Mouse (Mus musculus) heart, postnatal 10 days (tissue): ENCODE results near the gene Eefsec. TPM values are rescaled to one million over a fixed set of nuclear protein-coding genes. Genes with fewer than 3 reads are reported as not detected.

Experiments
- DNase-seq, 2 experiments: peaks; one replicate each; pipeline ENCODE4 v3.0.0; 2021
- intact Hi-C: fragments of 180-260 bp; cut with DNase I; formaldehyde crosslinking; loops from one replicate; pipeline ENCODE4 v1.15.1; 2025
- total RNA-seq, 2 experiments: library from RNA; stranded (reverse); gene quantifications; 2 replicates each; pipeline ENCODE4 v1.2.3; 2021

Eefsec gene
- total RNA-seq, 2 experiments from 2014 or later, result 9.8 to 11.2 TPM

GRCm38 (mm10) chr6:88435609-88436008 lies 10.7 kb downstream of the Eefsec start:
- no peak for DNase-seq
- intact Hi-C loops, result no loop called here

- peak; percentile 67 to 71 for DNase-seq
- intact Hi-C loops, result loop anchor here (2.0 to 5.0 kb wide), 4 partner anchors 64 to 318 kb away; no protein-coding TSS in a partner anchor
Observed at GRCm38 (mm10) chr6:88431202-88431601, 15.1 kb downstream of the Eefsec start.

GRCm38 (mm10) chr6:88416130-88416758 lies 30.1 kb downstream of the Eefsec start:
- intact Hi-C loops, result no loop called here
- DNase-seq, result no peak

- DNase-seq, result no peak
- intact Hi-C loops, result no loop called here
Observed at GRCm38 (mm10) chr6:88412604-88413003, 33.7 kb downstream of the Eefsec start.

- intact Hi-C loops, result no loop called here
- DNase-seq, result no peak
Observed at GRCm38 (mm10) chr6:88409492-88409891, 36.8 kb downstream of the Eefsec start.

GRCm38 (mm10) chr6:88400451-88400850 lies 45.9 kb downstream of the Eefsec start:
- intact Hi-C loops, result no loop called here
- DNase-seq, result no peak

GRCm38 (mm10) chr6:88397985-88398384 lies 48.4 kb downstream of the Eefsec start:
- no peak for DNase-seq

GRCm38 (mm10) chr6:88388946-88389345 lies 57.4 kb downstream of the Eefsec start:
- DNase-seq, result peak; percentile 75 to 79

More at GRCm38 (mm10) chr6:88397985-88398384, 48.4 kb downstream of the Eefsec start:
- intact Hi-C loops, result no loop called here

GRCm38 (mm10) chr6:88387836-88388724 lies 58.3 kb downstream of the Eefsec start:
- DNase-seq, result peak; percentile 31 to 34
- intact Hi-C loops, result no loop called here

More at GRCm38 (mm10) chr6:88388946-88389345, 57.4 kb downstream of the Eefsec start:
- intact Hi-C loops, result no loop called here

- intact Hi-C loops, result no loop called here
- DNase-seq, result no peak
Observed at GRCm38 (mm10) chr6:88384420-88385053, 61.8 kb downstream of the Eefsec start.

GRCm38 (mm10) chr6:88383734-88384133 lies 62.6 kb downstream of the Eefsec start:
- intact Hi-C loops, result no loop called here
- no peak for DNase-seq

GRCm38 (mm10) chr6:88379756-88380155 lies 66.6 kb downstream of the Eefsec start:
- DNase-seq, result no peak
- intact Hi-C loops, result no loop called here

GRCm38 (mm10) chr6:88378829-88379228 lies 67.5 kb downstream of the Eefsec start:
- DNase-seq, result no peak
- intact Hi-C loops, result no loop called here

GRCm38 (mm10) chr6:88374247-88374646 lies 72.1 kb downstream of the Eefsec start:
- intact Hi-C loops, result no loop called here
- no peak for DNase-seq

- DNase-seq, result peak; percentile 43 to 50
- intact Hi-C loops, result loop anchor here (5.0 kb wide), 1 partner anchor 62 kb away; no protein-coding TSS in a partner anchor
Observed at GRCm38 (mm10) chr6:88369851-88370635, 76.3 kb downstream of the Eefsec start.

GRCm38 (mm10) chr6:88363475-88364012 lies 82.8 kb downstream of the Eefsec start:
- intact Hi-C loops, result no loop called here

GRCm38 (mm10) chr6:88361096-88361495 lies 85.2 kb downstream of the Eefsec start:
- DNase-seq, result peak; percentile 61 to 63
- intact Hi-C loops, result no loop called here

More at GRCm38 (mm10) chr6:88363475-88364012, 82.8 kb downstream of the Eefsec start:
- no peak for DNase-seq

GRCm38 (mm10) chr6:88358210-88358609 lies 88.1 kb downstream of the Eefsec start:
- intact Hi-C loops, result no loop called here
- no peak for DNase-seq

GRCm38 (mm10) chr6:88355866-88356265 lies 90.5 kb downstream of the Eefsec start:
- intact Hi-C loops, result no loop called here
- DNase-seq, result peak; percentile 49 to 57

- DNase-seq, result no peak
- intact Hi-C loops, result no loop called here
Observed at GRCm38 (mm10) chr6:88352541-88352940, 93.8 kb downstream of the Eefsec start.
